Mouse (Mus musculus) cerebellum, adult 11-12 months (tissue): Measurements from ENCODE around the gene Ifit2.
"Not testable (repeated sequence)": the region's sequence is repeated elsewhere in the genome, so short reads cannot be mapped to it uniquely, and the experiment has no call there.

Experiments used
- DNase-seq: peaks from one replicate; pipeline ENCODE4 v3.0.0; 2022

The Ifit2 gene

DNA sequence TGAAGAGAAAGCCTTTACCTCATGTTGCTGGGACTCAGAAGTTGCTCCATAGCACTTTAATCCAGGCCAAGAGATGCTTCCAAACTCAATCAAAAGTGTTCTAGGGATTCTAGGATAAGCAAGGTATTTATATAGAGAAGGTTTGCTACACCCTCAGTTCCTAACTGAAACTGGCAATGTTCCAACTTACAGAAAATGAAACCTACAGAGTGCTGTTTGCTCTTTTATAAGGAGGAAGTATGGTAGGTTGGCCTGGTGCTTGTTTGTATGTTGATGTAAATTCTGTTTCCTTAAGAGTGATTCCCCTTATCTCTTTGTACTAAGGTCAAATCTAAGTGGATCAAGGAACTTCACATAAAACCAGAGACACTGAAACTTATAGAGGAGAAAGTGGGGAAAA is 48.8 kb downstream of the Ifit2 start:
- not testable (repeated sequence) for DNase-seq

DNA sequence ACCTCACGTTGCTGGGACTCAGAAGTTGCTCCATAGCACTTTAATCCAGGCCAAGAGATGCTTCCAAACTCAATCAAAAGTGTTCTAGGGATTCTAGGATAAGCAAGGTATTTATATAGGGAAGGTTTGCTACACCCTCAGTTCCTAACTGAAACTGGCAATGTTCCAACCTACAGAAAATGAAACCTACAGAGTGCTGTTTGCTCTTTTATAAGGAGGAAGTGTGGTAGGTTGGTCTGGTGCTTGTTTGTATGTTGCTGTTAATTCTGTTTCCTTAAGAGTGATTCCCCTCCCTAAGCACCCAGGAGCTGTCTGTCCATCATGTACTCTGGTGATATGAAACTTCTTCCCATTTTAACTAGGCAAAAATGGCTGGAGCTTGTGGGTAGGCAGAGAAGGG is 51.4 kb downstream of the Ifit2 start, which contains the start of gene Ifit1bl1:
TSS of gene Ifit1bl1 (minus strand) at position 69 of the 400 bp plus-strand sequence.
- DNase-seq: not testable (repeated sequence)

DNA sequence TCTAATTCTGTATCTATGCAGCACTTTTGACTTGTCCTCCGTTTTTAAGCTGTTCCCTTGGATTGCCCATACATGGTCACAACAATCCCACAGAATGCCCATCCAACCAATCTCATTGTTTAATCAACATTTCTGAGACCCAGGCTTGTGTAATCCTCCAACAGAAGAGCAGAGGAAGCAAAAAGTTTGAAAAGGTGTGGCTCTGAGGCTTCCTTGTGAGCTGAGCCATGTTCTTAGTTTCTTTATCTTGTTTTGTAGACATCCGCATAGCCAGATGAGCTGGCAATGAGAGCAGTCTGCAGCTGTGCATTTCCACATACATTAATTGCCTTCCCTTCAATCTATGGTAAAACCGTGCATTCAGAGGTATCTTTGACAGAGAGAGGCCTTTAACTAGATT is 55.0 kb downstream of the Ifit2 start:
- DNase-seq: no peak

DNA sequence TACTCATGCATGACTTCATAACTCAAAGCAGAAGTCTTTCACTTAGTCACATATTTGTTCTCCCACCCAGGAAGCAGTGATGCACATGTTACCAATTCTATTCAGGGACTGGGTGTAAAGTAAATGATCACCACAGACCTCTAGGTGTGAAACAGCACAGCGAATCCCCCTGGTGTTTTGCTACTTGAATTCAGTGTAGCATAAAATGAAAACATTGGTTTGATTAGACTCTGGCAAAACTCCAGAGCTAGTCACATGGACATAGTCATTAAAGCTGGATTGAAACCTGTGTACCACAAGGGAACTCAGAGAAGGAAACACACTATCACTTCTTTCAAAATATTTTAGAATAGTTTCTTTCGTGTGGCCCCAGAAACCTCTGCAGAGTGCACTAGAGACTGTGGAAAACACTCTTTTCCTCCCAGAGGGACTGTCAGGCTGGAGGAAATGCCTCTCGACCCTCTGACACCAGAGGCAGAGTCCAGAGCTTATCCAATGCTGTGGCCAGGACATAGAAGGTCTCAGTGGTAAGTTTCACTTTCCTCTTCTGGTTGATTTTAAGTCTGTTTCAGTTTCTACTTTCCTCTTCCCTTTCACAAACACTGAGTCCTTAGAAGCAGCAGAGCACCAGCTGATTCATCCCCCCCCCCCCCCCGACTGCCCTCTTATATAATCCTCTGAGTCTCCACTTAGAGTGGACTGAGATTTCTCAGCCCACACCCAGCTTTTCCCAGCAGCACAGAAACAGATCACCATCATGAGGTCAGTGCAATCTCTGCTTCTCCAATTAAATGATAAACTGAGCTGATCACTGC is 57.0 kb downstream of the Ifit2 start, which contains the start of gene Ifit3b:
TSS of gene Ifit3b (plus strand) at position 734 of the 815 bp plus-strand sequence.
- not testable (repeated sequence) for DNase-seq

DNA sequence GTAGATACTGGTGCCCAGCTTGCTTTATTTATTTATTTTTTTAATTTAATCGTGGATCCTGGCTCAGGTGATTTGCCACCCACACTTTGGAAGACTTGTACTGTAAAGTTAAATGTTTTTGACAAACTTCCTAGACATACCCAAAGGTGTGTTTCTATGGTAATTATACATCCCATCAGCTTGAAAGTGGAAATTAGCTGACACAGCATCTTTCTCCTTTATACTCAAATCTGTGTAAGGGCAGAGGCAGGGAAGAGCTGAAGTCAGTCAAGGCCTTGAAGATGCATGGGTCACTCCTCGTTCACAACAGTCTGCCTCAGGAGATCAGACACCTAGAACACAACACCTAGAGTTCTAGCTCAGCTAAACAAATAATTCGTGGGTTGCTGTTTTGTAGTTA is 59.6 kb downstream of the Ifit2 start:
- not testable (repeated sequence) for DNase-seq

DNA sequence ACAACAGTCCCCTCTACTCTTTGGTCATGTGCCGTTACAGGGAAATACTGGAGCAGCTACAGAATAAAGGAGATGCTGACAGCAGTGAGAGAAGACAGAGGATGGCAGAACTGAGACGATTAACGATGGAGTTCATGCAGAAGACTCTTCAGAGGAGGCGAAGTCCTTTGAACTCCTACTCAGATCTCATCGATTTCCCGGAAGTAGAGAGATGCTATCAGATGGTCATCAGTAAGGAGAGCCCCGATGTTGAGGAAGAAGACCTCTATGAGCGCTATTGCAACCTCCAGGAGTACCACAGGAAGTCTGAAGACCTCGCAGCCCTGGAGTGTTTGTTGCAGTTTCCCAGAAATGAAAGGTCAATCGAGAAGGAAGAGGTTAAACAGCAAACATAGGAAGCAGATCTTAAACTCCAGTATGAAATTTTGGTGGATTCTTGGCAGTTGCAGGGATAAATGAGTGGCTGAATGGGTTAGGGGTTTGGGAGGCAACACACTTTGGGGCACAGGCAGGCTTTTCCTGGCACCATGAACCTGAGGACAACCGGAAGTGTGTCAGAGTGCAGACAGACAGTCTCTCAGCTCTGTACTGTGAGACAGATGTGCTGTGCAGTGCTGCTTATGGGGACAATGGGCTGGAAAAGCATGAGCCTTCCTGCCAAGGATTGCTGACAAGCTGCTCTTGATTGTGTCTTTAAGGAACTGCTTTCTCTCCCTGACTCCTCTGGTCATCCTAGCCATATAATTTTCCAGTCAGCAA is 61.9 kb downstream of the Ifit2 start:
- DNase-seq: not testable (repeated sequence)

DNA sequence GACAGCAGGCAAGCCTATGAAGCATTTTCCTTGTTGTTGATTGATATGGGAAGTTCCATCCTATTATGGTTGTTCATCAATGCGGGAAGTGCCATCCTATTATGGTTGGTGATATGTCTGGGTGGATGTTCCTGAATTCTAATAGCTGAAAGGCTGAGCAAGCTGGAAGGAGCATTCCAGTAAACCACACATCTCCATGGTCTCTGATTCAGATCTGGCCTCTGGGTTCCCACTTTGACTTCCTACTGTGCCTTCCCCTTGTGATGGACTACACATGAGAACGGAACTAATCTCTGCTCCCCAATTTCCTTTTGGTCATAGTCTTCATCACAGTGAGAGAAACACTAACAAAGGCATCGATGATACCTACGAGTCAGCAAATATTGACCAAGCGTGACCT is 70.4 kb downstream of the Ifit2 start:
- DNase-seq: no peak

DNA sequence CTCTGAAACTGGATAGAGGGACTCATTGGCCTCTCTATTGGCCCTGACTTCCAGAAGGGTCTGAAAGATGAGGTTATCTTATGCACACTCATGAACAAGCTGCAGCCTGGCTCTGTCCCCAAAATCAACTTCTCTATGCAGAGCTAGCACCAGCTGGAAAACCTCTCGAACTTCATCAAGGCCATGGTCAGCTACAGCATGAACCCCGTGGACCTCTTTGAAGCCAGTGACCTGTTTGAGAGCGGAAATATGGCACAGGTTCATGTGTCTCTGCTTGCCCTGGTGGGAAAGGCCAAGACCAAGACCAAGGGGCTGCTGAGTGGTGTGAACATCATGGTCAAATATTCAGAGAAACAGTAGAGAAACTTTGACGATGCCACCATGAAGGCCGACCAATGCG is 73.3 kb downstream of the Ifit2 start:
- no peak for DNase-seq

DNA sequence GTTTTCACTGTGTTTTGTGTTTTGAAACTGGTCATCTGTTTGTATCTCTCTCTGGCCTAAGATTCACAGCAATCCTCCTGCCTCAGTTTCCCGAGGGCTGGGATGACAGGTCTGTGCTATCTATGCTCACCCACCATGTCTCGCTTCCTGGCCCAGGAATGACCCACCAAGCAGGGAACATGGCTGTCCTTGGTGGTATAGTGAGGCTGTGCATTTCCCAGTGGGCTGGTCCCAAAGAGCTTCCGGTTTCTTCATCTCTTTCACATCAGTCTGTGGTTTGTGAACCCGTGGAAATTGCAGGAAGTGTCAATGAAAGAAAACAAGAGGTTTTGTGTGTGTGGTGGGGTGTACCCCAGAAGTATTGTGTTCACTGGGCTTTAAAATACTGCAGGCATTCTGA is 74.2 kb downstream of the Ifit2 start:
- no peak for DNase-seq
